Mouse (Mus musculus) kidney, postnatal 25 days (tissue): ENCODE results near the gene H2-Q10.
"Not testable (repeated sequence)": the region's sequence is repeated elsewhere in the genome, so short reads cannot be mapped to it uniquely, and the experiment has no call there.

ENCODE experiments used
- DNase-seq, 2 experiments: peaks; one replicate each; pipeline ENCODE4 v3.0.0; 2021; ENCODE audit warnings: mixed read lengths in 2 of 2

The H2-Q10 gene

GRCm38 (mm10) chr17:35460513-35461341 is 9.2 kb upstream of the H2-Q10 start:
- DNase-seq: not testable (repeated sequence)

GRCm38 (mm10) chr17:35465651-35466050 is 4.2 kb upstream of the H2-Q10 start:
- DNase-seq: peak in 1 of 2 experiments; percentile 2

GRCm38 (mm10) chr17:35468936-35469335 is 953 bp upstream of the H2-Q10 start:
- DNase-seq: not testable (repeated sequence)

- DNase-seq: peak; percentile 61 to 74
Measured at GRCm38 (mm10) chr17:35484066-35484465, 14.2 kb downstream of the H2-Q10 start.

- no peak for DNase-seq
Measured at GRCm38 (mm10) chr17:35485702-35486101, 15.8 kb downstream of the H2-Q10 start.

- no peak for DNase-seq
Measured at GRCm38 (mm10) chr17:35486726-35487125, 16.8 kb downstream of the H2-Q10 start.

GRCm38 (mm10) chr17:35488041-35488440 is 18.2 kb downstream of the H2-Q10 start:
- no peak for DNase-seq

GRCm38 (mm10) chr17:35490320-35490719 is 20.4 kb downstream of the H2-Q10 start:
- DNase-seq: no peak

- no peak for DNase-seq
Measured at GRCm38 (mm10) chr17:35497124-35497523, 27.2 kb downstream of the H2-Q10 start.

GRCm38 (mm10) chr17:35502226-35502625 is 32.3 kb downstream of the H2-Q10 start:
- DNase-seq: no peak

- DNase-seq: no peak
Measured at GRCm38 (mm10) chr17:35502762-35503161, 32.9 kb downstream of the H2-Q10 start.

GRCm38 (mm10) chr17:35503849-35504248 is 34.0 kb downstream of the H2-Q10 start:
- no peak for DNase-seq

- no peak for DNase-seq
Measured at GRCm38 (mm10) chr17:35504628-35505481, 35.0 kb downstream of the H2-Q10 start.

GRCm38 (mm10) chr17:35505776-35506175 is 35.9 kb downstream of the H2-Q10 start, which contains the start of gene Pou5f1:
Gene Pou5f1 (plus strand): TSS chr17:35506018.
- peak in 1 of 2 experiments; percentile 36 for DNase-seq

GRCm38 (mm10) chr17:35506881-35507280 is 37.0 kb downstream of the H2-Q10 start:
- DNase-seq: no peak

- no peak for DNase-seq
Measured at GRCm38 (mm10) chr17:35507556-35508260, 37.8 kb downstream of the H2-Q10 start.

GRCm38 (mm10) chr17:35508279-35508678 is 38.4 kb downstream of the H2-Q10 start:
- not testable (repeated sequence) for DNase-seq

GRCm38 (mm10) chr17:35509284-35509683 is 39.4 kb downstream of the H2-Q10 start:
- DNase-seq: peak; percentile 36 to 38

GRCm38 (mm10) chr17:35512916-35513626 is 43.2 kb downstream of the H2-Q10 start:
- DNase-seq: no peak

- DNase-seq: peak; percentile 69 to 91
Measured at GRCm38 (mm10) chr17:35513886-35514285, 44.0 kb downstream of the H2-Q10 start.

- no peak for DNase-seq
Measured at GRCm38 (mm10) chr17:35514756-35515155, 44.9 kb downstream of the H2-Q10 start.
